Mouse (Mus musculus) frontal cortex, adult 2 months (tissue): ENCODE measurements around the gene Cbx7. TPM values are rescaled to one million over a fixed set of nuclear protein-coding genes. Genes with fewer than 3 reads are reported as not detected.
"Not testable (repeated sequence)": the region's sequence is repeated elsewhere in the genome, so short reads cannot be mapped to it uniquely, and the experiment has no call there.

Experiments used
- DNase-seq, 2 experiments: peaks; one replicate each; pipeline ENCODE4 v3.0.0; 2022; ENCODE audit warnings: low spot score in 1 of 2; ENCODE audit errors: extremely low spot score in 1 of 2
- polyA plus RNA-seq: library from polyadenylated mRNA; depleted of rRNA; stranded (reverse); fragments of >200 nt; gene quantifications from 2 replicates; pipeline ENCODE4 v1.2.3, GENCODE M21; 2012

Cbx7 gene
- polyA plus RNA-seq, 1 experiment, result 58.6 TPM

DNA sequence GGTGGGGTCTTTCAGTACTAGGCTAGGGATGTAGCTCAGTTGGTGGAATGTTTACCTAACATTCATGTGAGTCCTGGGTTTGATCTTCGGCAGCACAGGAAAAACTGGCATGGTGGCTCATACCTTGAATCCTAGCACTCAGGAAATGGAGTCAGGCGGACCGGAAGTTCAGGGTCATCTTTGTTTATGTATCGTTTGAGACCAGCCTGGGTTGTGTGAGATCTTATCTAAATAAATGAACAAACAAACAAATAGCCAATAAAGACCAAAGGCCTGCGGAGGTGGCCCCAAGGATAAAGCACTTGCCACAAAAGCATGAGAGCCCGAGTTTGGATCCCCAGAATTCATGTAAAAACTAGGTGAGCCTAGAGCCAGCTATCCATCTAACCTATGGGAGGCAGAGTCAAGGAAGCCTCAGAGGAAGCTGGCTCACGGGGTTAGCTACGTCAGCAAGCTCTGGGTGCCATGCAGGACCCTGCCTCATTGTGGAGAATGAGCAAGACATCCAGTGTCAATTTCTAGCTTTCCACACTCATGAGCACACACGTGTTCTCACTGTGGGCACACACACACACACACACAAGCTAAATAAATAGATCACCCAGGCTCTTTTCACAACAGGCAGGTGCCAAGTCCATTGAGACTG is 74.7 kb downstream of the Cbx7 start:
- DNase-seq, result no peak

DNA sequence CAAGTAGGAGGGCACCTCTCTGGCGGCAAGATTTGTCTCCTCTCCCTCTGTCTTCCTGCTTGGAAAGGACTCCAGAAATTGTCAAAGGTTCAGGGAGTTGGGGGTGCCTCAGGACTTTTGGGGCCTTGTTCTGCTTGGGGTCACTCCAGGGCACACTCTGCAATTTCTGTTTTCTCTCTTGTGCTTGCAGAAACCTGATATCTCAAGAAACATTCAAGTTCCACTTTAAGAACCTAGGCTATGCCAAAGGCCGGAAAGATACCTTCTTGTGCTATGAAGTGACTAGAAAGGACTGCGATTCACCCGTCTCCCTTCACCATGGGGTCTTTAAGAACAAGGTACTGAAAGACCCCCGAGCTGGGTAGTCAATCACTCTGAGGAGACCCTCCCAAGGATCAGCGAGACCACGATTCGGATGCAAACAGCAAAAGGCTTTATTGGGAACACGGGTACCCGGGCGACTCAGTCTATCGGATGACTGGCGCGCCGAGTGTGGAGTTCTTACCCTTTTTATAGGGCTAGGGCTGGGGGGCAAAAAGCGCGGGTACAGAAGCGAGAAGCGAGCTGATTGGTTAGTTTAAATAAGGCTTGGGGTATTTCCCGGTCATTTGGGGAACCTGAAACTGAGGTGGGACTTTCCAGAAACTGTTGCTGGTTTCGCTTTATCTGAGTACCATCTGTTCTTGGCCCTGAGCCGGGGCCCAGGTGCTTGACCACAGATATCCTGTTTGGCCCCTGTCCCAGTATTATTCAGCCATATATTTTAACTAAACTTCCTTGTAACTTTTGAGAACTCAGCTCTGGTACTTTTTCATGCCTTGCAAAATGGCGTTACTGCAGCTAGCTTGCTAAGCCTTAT is 75.5 kb downstream of the Cbx7 start:
- not testable (repeated sequence) for DNase-seq

DNA sequence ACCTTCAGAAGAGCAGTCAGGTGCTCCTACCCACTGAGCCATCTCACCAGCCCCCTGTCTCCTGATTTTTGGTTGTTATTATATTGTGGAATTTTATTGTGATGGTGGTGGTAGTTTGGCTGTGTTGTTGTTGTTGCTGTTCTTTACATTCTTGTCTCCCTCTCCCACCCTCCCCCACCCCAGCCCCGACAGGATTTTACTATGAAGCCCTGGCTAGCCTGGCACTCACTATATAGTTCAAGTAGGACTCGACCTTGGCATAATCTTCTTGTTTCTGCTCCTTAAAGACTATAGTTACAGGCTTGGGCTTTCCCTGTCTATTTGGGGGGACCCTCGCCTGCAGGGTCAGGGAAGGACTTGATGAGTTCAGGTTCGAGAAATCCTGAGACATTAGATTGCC is 76.6 kb downstream of the Cbx7 start:
- DNase-seq, result no peak

DNA sequence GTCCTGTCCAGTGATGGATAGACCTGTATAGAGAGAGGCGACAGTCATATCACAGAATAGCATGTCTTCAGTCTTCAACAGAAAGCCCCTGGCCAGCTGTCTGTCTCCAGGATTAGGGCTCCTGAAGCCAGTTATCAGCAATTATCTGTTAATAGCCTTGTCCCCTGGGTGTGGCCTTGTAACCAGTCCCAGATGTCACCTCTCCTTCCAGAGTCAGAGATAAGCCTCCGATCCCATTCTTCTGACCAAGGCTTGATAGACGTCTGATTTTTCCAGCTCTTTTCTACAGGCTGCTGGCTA is 77.1 kb downstream of the Cbx7 start:
- DNase-seq, result no peak

DNA sequence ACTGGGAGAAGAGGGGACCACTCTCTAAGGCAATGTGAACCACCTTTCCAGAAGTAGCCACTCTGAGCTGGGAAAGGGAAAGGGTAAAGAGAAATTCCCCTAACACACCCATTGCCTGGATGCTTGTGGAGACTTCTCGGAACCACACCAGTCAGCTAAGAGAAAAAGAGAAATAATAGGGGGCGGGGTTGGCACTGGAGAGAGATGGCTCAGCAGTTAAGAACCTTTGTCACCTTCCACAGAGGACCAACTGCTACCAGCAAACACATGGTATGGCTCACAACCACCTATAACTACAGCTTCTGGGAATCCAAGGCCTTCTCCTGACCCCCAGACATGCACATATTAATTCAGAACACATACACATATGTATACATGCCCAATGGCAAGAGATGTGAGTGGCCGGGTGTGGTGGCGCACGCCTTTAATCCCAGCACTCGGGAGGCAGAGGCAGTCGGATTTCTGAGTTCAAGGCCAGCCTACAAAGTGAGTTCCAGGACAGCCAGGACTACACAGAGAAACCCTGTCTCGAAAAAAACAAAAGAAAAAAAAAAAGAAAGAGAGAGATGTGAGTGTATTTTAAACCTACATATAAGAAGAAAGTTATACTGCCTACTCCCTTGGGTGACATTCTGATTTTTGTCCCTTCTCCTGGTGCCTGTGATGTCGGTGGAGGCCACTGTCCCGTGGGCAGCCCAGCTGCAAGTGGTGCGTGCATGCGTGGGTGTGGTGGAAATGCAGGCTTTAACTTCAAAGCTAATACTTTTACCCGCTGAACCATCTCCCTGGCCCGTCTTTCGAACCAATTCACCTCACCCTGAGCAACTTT is 77.7 kb downstream of the Cbx7 start:
- no peak for DNase-seq

DNA sequence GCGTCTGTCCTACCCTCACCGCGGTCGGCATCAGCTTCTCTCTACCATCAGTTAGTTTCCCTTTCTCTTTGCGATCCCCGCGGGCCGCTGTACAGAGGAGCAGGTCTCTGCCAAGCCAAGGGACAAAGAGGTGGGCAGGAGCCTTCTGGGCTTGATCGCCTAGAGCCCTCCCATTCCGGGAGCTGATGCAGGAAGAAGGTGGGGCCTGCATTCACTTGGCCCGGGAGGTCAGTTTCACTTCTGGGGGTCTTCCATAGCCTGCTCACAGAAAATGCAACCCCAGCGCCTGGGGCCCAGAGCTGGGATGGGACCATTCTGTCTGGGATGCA is 78.7 kb downstream of the Cbx7 start:
- DNase-seq, result no peak

DNA sequence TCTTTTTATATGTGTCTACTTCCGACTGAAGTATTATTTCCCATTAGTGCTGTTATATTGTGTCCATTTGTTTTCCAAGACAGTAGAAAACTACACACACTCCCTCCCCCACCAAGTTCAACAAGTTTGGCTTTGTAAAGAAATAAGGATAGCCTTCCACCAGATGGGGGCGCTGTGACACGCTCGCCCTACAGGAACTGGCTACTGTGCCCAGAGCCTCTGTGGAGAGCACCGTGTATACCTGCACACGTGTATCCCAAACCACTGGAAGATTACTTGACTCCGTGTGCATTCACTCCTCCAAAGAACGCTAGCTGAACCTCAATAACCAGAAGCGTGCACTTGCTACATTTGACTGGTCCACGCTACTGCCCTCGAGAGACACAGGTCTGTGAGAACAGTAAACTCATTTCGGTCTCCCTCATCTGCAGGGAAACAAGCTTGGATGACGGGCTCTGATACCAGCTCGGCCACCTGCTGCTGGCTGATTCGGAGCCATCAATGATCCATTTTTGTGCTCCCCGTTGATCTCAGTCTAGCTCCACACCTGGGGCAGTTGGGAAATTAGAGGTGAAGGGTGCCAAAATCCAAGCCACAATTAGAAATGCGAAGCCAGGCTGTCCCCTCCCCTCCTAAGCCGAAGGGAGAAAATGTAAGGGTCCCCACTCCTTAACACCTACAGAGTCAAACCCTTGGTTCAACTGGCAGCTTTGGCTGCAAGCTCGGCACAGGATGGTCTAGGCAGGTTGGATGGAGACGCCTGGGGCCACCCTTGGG is 79.3 kb downstream of the Cbx7 start, which contains the start of gene Apobec3:
Gene Apobec3 (plus strand): TSS at position 224 of the 777 bp plus-strand sequence.
- DNase-seq, result peak in 1 of 2 experiments; percentile 62

DNA sequence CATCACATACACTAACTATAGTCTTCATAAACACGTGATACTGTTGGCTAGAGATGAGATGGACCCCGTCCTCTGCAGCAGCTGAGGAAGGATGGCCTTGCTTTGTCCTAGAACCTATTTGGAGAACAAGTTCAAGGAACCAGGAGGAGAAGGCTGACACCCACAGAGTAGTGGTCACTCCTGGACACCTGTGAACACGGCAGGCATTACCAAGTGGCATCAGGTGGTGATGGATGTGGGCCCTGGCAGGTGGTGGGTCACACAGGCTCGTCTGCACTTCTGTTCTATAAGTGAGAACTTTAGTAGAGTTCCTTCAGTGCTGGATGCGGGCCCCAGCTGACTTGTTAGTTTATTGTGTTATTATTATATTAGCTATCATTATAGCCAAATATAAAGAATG is 86.1 kb downstream of the Cbx7 start:
- DNase-seq, result no peak

DNA sequence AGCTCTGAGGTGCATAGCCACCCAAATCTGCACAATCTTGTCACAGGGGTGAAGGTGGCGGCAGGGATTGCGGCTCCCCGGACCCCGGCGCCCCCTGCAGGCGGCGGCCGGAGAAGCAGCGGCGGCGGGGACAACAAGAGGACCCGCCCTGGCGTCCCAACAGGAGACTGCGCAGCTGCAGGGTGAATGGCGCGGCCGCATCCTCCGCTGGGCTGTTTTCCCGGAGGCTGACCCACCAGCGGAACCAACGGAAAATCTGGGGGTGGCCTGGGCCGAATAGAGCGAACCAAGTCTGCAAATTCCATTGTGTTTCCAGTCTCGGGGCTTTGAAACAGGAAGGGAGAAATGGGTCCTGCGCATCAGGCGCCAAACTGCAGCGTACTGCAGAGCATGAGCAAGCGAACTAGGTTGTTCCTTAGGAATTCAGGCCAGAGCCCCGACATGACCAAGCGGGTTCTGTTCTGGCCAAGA is 87.5 kb downstream of the Cbx7 start:
- DNase-seq, result peak; percentile 90 to 97

DNA sequence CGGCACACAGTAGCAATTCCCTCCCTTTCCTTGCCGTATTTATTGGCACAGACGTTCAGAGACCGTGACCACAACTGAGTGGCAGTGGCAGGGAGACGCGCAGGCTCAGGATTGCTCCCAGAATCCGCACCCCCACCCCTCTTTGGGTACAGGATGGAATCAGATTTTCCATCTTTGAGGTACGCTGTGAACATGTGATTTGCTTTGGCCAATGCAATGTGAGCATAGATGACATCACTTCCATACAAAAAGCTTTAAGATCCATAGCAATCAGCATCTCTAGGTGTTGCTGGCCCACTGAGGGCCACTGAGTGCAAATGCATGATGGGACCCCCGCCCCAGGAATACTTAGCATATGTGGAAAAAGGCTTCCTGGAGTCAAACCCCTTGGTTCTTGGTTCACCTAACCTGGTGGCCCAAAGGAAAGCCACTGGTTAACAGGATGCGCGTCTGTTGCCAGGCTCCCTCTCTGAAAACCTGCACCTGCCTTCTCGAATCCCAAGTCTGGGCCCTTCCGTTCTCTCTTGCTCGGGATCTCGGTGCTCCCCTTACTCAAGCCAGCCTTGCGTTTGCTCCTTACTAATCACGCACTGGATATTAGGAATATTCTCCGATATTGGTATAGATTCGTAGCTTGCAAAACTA is 88.2 kb downstream of the Cbx7 start:
- DNase-seq, result peak; percentile 72 to 80

DNA sequence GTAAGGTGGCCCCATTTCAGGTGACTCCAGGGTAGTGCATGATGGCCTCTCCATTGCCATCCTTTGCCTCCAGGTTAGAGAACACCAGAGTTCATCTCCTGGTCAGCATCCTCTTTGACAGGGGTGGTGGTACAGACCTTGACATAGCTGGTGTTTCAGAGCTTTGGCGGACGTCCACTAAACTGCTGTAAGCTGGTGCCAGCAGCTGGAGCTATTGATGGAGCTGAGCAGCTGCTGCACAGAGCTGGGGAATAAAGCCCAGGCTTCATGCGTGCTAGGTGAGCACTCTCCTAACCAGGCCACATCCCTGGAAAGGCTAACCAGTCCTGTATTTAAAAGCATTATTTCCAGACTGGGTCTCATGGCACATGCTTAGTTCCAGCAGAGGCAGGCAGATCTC is 90.4 kb downstream of the Cbx7 start:
- no peak for DNase-seq

DNA sequence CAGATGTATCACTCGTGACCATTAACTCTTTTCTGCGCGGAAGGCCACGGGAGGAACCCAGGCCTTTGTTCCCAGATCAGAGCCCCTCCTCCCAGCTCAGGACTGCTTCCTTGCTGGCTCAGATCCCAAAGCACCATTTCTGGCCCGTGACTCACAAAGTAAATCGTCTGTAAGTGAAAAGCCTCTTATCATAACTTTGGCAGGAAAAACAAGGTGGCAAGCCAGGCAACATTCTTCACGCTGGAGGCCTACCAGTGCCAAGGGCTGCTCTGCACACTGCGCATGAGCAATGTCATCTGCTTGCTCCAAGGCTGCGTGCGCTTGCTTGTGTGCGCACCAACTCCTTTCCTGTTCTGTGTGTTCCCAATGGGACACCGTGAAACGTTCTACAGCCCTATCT is 91.6 kb downstream of the Cbx7 start:
- peak; percentile 68 to 83 for DNase-seq

DNA sequence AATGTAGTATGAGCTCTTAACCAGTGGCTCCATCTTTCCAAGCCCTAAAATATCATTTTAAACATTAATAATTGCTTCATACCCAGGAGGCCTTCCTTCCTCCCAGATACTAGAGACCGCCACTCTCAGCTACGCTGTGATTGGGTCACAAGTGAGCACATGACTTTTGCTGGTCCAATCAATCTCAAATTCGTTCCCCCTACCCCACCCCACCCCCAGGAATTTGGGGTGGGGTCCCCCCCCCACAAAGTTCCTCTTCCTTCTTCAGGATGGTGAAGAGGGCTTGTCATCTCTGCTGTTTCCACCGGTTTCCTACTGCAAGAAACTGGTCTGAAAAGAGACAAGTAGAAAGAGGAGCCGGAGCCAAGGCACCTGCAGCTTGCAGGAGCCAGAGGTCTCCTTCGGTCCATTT is 92.2 kb downstream of the Cbx7 start:
- DNase-seq, result no peak

DNA sequence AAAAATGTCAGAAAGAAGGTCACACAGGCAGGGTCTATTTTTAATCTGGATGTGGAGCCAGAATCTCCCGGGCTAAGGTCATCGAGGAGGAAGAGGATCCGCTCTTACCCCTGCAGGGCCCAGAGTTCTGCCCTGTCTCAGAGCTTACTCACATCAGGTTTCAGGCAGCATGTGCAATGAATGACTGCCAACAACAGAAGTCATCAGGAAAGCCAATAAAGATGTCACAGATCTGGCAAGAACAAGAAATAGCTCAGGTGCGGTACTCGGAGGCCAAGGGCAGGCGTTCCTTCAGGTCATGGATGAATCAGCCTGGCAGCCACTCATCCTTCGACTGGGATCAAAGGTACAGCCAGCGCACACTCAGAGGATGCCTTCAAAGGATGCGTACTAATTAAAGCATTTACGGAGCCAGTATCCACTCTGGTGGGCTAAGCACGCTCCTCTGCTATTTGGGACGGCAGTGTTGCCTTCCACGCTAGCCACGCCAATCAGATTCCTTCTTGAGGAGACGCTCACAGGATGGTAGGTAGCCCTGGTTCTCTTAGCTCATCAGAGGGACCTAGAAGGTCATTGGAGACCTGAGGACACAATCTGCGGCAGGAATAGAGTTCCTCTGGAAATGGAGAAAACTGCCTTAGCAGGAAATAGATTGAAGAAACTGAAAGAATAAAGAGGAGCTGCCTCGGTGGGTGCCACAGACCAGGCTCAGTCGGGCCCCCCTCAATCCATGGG is 95.5 kb downstream of the Cbx7 start:
- no peak for DNase-seq

DNA sequence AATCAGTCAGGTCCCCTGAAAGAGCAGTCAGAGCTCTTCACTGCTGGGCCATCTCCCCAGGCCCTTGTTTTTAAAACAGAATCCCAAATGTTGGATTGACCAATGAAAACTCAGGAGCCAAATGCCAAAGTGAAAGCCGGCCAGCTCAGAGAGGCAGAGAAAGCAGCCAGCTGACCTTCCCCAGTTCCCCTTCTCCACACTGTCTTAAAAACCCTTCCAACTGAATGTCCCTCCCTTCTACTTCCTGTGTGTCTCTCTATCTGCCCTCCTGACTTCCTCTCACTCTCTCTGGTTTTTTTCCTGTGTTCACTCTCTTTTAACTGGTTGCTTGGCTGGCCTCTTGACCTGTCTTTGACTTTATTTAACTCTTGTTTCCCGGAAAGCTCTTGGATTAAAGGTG is 96.9 kb downstream of the Cbx7 start:
- no peak for DNase-seq

DNA sequence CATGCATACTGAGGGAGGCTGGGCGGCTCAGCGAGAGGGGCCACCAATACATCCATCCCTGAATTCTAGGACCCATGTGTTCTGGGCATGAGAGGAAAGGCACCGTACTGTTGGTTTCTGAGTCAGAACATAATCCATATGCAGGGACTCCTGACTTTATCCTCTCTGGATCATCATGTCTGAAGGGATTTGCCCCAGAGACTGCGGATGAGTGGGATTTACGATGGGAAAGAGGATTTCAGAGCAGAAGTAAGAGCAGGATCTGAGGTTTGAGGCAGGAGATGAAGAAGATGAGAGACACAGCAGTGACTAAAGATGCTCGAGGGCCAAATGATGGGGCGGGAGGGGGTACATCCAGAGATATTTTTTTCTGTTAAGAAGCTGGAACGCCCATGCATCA is 97.4 kb downstream of the Cbx7 start:
- DNase-seq, result no peak

DNA sequence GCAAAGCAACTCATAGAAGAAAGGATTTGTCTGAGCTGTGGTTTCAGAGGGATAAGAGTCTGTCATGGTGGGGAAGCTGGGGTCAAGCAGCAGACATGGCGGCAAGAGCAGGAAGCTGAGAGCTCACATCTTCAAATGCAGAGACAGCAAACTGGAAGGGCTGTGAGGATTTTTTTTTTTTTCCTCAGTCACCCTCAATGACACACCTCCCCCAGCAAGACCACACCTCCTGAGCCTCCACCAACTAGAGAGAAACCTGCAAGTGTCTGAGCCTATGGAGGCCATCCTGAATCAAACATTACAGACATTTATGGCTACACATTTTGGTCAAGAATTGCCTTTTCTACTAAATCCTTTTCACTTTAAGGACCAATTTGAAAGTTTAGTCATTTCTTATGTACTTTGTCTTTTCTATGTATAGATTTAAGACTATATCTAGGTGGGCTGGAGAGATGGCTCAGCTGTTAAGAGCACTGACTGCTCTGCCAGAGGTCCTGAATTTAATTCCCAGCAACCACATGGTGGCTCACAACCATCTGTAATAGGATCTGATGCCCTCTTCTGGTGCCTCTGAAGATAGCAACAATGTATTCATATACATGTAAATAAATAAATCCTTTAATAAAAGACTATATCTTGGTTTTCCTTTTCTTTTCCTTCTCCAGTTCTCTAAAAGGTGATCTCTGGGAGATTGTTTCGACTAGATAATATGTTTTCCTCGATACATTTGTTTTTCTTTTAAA is 103.5 kb downstream of the Cbx7 start:
- no peak for DNase-seq
